Mouse (Mus musculus) olfactory bulb, adult 2 months (tissue): ENCODE data around the gene Lpin3. TPM values are rescaled to one million over a fixed set of nuclear protein-coding genes. Genes with fewer than 3 reads are reported as not detected.

Experiments used
- H3K27ac ChIP-seq: fragments of 200-500 bp; 2 replicates; pipeline ENCODE4 v1.5.1; 2012; ENCODE audit warnings: low read depth, low read length; ENCODE audit not compliant: insufficient read depth
- H3K4me1 ChIP-seq: fragments of 200-500 bp; 2 replicates; pipeline ENCODE4 v1.6.1; 2012; ENCODE audit warnings: low read length; ENCODE audit not compliant: control insufficient read depth, insufficient read depth
- H3K4me3 ChIP-seq: fragments of 200-500 bp; 2 replicates; pipeline ENCODE4 v1.5.1; 2012; ENCODE audit warnings: mild to moderate bottlenecking, low read depth, low read length, moderate library complexity; ENCODE audit not compliant: insufficient read depth
- CTCF ChIP-seq: fragments of 200-500 bp; IDR thresholded peaks from 2 replicates; pipeline ENCODE4 v1.5.1; 2012; ENCODE audit warnings: low read depth, mild to moderate bottlenecking, low read length, moderate library complexity; ENCODE audit not compliant: insufficient read depth
- POLR2A ChIP-seq: fragments of 200-500 bp; IDR thresholded peaks from 2 replicates; pipeline ENCODE4 v1.6.1; 2012; ENCODE audit warnings: mild to moderate bottlenecking, low read depth, low read length, moderate library complexity; ENCODE audit not compliant: insufficient read depth
- WGBS: fragments of 180-500 bp; shearing (Covaris S2); methylation state at CpG from one replicate; pipeline ENCODE4 v1.1.7; 2018; 5-methylcytosine and 5-hydroxymethylcytosine counted together
- polyA plus RNA-seq: library from polyadenylated mRNA; stranded (reverse); fragments of >200 nt; gene quantifications from 2 replicates; pipeline ENCODE4 v1.2.4, GENCODE M21; 2012; ENCODE audit warnings: low replicate concordance; ENCODE audit not compliant: missing spikeins, insufficient read depth, insufficient read length

The Lpin3 gene
- polyA plus RNA-seq, 1 experiment, result not detected

DNA sequence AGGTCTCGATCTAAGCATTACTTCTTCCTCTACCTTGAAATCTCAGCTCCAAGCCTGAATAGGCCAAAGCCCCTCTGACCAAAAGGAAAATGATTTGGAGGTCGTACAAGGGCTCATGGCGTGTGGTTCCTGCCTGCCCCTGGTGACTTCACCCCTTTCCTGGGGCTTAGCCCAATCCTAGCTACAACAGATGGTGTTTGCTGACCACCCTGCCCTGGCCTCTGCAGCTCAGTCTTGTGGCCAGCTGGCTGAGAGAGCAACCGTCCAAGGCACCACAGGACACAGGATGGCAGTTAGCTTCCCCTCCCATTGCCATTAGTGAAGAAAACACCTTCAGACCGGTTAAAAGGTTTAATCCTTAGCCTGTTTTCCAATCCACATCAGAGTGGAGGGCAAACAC lies 25.6 kb downstream of the Lpin3 start:
- Histone ChIP-seq H3K4me3 (no peak overlapping the region), H3K4me1 (no peaks in the 10 kb centered on the region), H3K27ac (no peak overlapping the region)
- WGBS, result 89% methylated on average over 5 of the region's 5 CpGs
- TF ChIP-seq POLR2A, result no peak
- no peak for TF ChIP-seq CTCF

DNA sequence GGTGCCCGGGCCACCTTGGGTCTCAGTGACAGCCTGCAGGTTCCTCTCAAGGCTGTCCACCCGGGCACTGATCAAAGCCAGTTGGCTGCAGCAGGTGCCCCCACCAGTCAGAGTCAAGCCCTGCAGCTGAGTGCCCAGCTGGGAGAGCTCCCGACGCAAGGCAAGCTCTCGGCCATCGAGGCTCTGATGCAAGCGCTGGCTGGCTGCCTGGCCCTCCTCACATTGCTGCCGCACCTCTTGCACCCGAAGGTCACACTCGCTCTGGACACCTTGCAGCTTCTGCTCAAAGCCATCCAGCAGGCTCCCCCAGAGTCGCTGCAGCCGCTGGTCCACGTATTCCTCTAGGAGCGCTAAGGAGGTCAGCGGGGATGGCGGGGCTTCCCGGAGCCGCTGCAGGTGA lies 28.1 kb downstream of the Lpin3 start:
- Histone ChIP-seq H3K4me1 (peaks cover 12% of the 10 kb centered on the region), H3K4me3 (no peak overlapping the region), H3K27ac (no peak overlapping the region)
- 72% methylated on average over 18 of the region's 18 CpGs for WGBS
- TF ChIP-seq POLR2A (no peak), CTCF (no peak; the same call in 1 of the 2 replicates)

DNA sequence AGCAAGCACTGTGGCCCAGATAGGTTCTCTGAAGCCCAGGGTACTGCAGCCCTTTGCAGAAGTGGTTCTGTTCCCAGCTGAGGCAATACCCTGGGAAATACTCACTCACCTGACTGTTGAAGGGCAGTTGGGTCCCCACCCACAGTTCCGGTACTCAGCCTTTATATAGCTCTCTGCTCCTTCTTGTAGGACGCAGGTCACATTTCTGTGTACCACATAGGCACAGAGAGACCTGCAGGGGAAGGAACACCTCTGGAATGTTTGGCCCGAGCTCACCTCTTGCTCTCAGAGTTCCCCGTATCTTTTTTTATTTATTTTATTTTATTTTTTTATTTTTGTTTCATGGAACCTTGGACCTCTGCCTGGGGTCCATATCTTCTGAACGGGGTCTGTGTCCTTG lies 30.2 kb downstream of the Lpin3 start:
- Histone ChIP-seq H3K4me3 (no peak overlapping the region), H3K4me1 (peaks cover 17% of the 10 kb centered on the region), H3K27ac (no peak overlapping the region)
- no peak for TF ChIP-seq POLR2A
- TF ChIP-seq CTCF, result no peak
- WGBS, result 92% methylated on average over 5 of the region's 5 CpGs

DNA sequence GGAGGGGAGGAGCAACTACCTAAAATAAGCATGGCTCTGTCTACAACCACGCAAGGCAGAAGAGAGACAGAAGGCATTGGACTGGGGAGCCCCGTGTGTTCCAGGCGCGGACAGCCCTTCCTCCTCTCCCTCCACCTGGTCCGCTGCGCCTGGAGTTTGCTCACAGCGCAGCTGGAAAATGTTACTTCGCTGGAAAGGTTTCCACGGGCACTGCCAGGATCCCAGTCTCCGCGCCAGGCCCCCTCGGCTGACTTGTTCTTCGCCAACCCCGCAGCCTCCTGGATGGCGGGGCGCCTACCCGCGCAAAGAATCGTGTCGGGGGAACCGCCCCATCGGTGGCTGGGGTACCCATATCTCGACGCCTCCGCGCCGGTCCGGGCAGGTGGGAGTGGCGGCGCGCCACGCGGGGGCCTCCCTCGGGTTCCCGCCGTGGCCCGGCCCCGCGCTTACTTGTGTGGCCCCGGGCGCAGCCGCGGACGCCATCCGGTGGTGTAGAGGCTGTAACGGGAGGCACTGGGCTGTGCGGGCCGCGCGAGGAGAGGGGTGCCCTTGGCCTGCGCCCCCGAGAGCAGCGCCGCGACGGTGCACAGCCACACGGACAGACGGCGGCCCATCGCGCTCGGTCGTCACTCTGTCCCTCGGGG lies 31.2 kb downstream of the Lpin3 start:
- no peak overlapping the region for H3K27ac ChIP-seq
- TF ChIP-seq POLR2A, result no peak
- no peak for TF ChIP-seq CTCF
- peaks cover 25% of the 10 kb centered on the region for H3K4me1 ChIP-seq
- peak overlapping the region; percentile 32 for H3K4me3 ChIP-seq
- 3% methylated on average over 64 of the region's 64 CpGs for WGBS

DNA sequence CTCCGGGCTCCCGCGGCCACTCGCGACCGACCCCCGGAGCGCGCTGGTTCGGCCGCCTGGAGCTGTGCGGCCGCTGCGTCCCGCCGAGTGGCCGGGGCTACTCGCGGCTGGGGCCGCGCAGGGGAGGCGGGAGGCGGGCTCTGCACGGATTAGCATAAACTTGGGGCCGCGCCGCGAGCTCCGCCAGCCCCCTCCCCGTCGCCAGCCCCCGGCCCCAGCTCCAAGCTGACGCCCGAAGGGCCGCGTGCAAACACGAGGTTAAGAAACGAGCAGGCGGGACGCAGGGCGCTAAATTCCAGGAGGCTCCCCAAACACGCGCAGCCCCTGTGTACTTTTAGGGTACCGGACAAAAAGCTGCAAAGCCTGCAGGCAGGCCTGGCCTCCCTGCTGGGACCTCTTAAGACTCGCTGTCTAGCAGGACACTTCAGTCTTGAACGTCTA lies 31.8 kb downstream of the Lpin3 start, which contains the start of gene Emilin3:
TSS of gene Emilin3 (minus strand) at position 98 of the 441 bp plus-strand sequence.
- 11% methylated on average over 46 of the region's 46 CpGs for WGBS
- Histone ChIP-seq H3K4me3 (peak within 1 kb of the TSS; percentile 32), H3K4me1 (peaks cover 25% of the 10 kb centered on the region), H3K27ac (no peak within 1 kb of the TSS)
- TF ChIP-seq CTCF (no peak), POLR2A (no peak)

DNA sequence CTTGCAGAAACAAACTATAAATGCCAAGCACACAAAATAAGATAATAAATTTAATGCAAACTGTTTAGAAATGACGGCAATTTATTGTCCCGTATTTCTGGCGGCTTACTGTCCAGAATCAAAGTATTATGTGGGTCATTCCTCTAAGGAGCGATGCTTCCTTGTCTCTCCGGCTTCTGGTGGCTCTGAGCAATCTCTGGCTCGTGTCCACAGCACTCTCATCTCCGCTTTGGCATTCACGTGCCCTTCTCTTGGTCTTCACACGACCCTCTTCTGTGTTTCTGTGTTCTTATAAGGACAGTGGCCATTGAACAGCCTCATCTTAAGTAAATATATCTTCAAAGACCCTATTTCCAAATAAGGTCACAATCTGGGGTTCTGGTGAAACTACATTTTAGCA lies 34.2 kb downstream of the Lpin3 start:
- Histone ChIP-seq H3K4me1 (peaks cover 25% of the 10 kb centered on the region), H3K4me3 (no peak overlapping the region), H3K27ac (no peak overlapping the region)
- no peak for TF ChIP-seq POLR2A
- TF ChIP-seq CTCF, result no peak
- 89% methylated on average over 9 of the region's 9 CpGs for WGBS

DNA sequence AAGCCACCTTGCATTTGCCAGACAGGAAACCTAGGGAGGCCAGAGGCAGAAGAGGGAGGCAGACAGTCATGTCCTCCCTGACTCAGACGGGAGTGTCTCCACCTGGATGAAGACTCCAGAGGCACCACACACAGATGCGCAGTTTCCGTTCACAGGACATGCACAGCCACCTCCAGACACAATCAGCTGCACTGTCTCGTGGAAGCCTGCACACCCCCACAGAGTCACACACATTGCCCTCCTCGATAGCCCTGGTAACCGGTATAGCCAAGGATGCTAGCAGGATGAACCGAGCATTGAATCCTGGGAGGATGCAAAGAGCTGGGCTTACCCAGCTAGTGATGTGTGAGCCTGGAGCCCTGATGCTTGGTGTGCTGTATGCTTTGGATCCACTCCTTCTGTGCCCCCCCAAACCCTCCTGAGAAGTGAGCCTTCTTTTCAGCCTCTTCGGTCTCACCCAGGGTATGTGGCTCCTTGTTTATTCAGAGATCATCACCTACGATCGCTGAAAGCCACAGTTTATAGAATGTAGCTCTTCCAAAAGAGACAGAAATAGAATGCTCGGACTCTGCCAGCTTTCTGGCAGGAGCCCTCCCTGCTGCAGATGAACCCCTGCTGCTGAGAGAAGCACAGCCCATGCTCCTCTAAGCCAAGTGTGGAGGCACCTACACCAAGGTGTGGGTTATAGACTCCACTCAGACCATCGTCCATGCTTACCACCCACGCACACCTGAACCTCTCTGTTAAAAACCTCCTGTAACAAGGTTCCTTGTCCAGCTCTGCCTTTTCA lies 35.5 kb downstream of the Lpin3 start:
- no peak overlapping the region for H3K4me3 ChIP-seq
- WGBS, result 50% methylated on average over 13 of the region's 13 CpGs
- TF ChIP-seq CTCF (no peak), POLR2A (no peak)
- peaks cover 25% of the 10 kb centered on the region for H3K4me1 ChIP-seq
- no peak overlapping the region for H3K27ac ChIP-seq

DNA sequence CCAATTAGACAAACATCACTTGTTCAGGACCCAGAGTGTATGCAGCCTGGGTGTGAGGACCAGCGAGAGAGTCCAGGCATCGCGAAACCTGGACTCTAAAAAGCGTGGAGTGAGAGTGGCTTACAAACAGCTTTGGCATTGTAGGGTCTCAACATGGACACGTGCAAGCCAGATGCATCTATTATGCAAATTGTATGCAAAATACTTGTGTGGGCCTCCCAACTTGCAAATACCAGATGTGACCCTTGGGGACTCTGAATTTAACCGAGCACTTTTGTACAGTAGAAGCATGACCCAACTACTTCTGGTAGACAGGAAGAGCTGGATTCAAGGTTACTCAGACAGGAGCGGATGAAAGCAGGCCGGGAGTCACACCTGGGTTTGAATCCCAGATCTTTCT lies 36.2 kb downstream of the Lpin3 start:
- Histone ChIP-seq H3K4me1 (peaks cover 20% of the 10 kb centered on the region), H3K27ac (no peak overlapping the region), H3K4me3 (no peak overlapping the region)
- TF ChIP-seq CTCF, result no peak
- TF ChIP-seq POLR2A, result no peak
- WGBS, result 73% methylated on average over 8 of the region's 8 CpGs

DNA sequence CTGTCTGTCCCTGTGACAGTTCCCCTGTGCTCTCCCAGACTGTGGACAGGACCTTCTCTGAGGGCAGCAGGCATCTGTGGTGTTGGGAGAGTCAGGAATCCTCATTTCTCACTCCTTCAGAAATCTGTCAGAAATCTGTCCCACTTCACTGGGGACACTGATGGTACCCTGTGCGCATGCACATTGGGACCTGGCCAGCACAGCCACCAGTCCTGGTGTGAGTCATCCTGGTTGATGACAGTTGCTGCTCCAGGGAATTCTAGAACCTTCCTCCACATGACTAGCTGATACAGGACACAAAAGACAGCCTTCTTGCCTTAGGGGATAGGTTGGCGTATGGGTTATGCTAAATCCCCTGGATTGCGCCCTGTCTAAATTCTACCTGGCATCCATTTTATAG lies 36.8 kb downstream of the Lpin3 start:
- WGBS, result 94% methylated on average over 3 of the region's 3 CpGs
- peaks cover 14% of the 10 kb centered on the region for H3K4me1 ChIP-seq
- H3K4me3 ChIP-seq, result no peak overlapping the region
- no peak overlapping the region for H3K27ac ChIP-seq
- TF ChIP-seq CTCF (no peak), POLR2A (no peak)
